Mouse (Mus musculus) layer of hippocampus, postnatal 14 days (tissue): ENCODE results near the gene Dapp1. TPM values are rescaled to one million over a fixed set of nuclear protein-coding genes. Genes with fewer than 3 reads are reported as not detected.
"Not testable (repeated sequence)": the region's sequence is repeated elsewhere in the genome, so short reads cannot be mapped to it uniquely, and the experiment has no call there.

Experiments
- DNase-seq, 2 experiments: peaks; one replicate each; pipeline ENCODE4 v3.0.0; 2021 to 2022; ENCODE audit warnings: low spot score in 2 of 2, mixed read lengths in 1 of 2
- total RNA-seq, 2 experiments: library from RNA; stranded (reverse); gene quantifications; 2 replicates each; pipeline ENCODE4 v1.2.3; 2021

Gene Dapp1
- total RNA-seq, 2 experiments from 2014 or later: 3.6 to 5.3 TPM

- no peak for DNase-seq
Observed at GRCm38 (mm10) chr3:137929940-137930339, 51.4 kb downstream of the Dapp1 start.

- no peak for DNase-seq
Observed at GRCm38 (mm10) chr3:137927010-137927409, 54.3 kb downstream of the Dapp1 start.

- DNase-seq: no peak
Observed at GRCm38 (mm10) chr3:137920594-137920993, 60.8 kb downstream of the Dapp1 start.

- no peak for DNase-seq
Observed at GRCm38 (mm10) chr3:137919398-137919797, 61.9 kb downstream of the Dapp1 start.

GRCm38 (mm10) chr3:137918932-137919311 lies 62.4 kb downstream of the Dapp1 start:
- peak; percentile 13 to 16 for DNase-seq

GRCm38 (mm10) chr3:137918172-137918931 lies 63.0 kb downstream of the Dapp1 start, which contains the start of gene Lamtor3:
Gene Lamtor3 (plus strand): TSS chr3:137918506.
- DNase-seq: peak; percentile 81 to 91

GRCm38 (mm10) chr3:137917694-137918171 lies 63.6 kb downstream of the Dapp1 start:
- DNase-seq: no peak

- not testable (repeated sequence) for DNase-seq
Observed at GRCm38 (mm10) chr3:137914567-137914966, 66.8 kb downstream of the Dapp1 start.

GRCm38 (mm10) chr3:137913093-137913492 lies 68.3 kb downstream of the Dapp1 start:
- no peak for DNase-seq

- DNase-seq: peak in 1 of 2 experiments; percentile 15
Observed at GRCm38 (mm10) chr3:137900149-137900548, 81.2 kb downstream of the Dapp1 start.

- no peak for DNase-seq
Observed at GRCm38 (mm10) chr3:137897685-137898084, 83.7 kb downstream of the Dapp1 start.

GRCm38 (mm10) chr3:137896867-137897266 lies 84.5 kb downstream of the Dapp1 start:
- DNase-seq: no peak

GRCm38 (mm10) chr3:137896386-137896785 lies 85.0 kb downstream of the Dapp1 start:
- no peak for DNase-seq

GRCm38 (mm10) chr3:137895196-137895595 lies 86.1 kb downstream of the Dapp1 start:
- DNase-seq: no peak

- DNase-seq: no peak
Observed at GRCm38 (mm10) chr3:137893789-137894188, 87.6 kb downstream of the Dapp1 start.

GRCm38 (mm10) chr3:137892118-137892517 lies 89.2 kb downstream of the Dapp1 start:
- DNase-seq: no peak

- no peak for DNase-seq
Observed at GRCm38 (mm10) chr3:137891089-137891488, 90.3 kb downstream of the Dapp1 start.

GRCm38 (mm10) chr3:137887961-137888360 lies 93.4 kb downstream of the Dapp1 start:
- no peak for DNase-seq

- no peak for DNase-seq
Observed at GRCm38 (mm10) chr3:137881093-137881492, 100.3 kb downstream of the Dapp1 start.
